Mouse (Mus musculus) kidney, postnatal 4 days (tissue): Measurements from ENCODE around the gene Neurog1.

ENCODE experiments used
- DNase-seq, 2 experiments: peaks; one replicate each; pipeline ENCODE4 v3.0.0; 2021; ENCODE audit warnings: mixed read lengths in 2 of 2

The Neurog1 gene

DNA sequence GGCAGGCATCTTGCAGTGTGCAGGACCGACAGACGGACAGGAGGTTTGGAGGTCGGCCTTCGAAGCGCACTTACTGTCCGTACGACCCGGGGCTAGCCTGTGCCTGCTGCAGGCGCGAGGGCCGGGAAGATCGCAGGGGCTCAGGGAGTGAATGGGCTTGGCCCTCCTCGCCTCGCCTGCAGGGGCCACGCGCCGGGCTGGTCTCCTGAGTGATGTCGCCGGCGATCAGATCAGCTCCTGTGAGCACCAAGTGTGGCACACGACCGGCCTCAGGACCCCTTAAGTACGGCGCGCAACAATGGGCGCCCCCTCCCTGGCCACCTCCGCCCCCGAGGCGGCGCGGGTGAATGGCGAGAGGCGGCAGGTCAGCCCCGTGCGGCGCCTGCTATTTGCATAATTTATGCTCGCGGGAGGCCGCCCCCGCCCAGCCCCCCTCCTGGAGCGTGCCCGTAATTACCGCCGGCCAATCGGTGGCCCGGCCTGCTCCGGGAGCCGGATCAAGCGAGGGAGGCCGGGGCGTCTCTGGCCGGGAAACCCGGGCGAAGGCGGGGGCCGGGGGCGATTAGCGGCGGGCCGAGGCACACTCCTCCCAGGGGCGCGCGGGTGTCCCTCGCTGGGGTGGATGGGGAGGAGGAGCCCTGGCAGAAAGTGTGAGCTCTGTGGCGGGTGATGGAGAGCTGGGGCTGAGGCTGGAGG lies at the start of gene Neurog1:
TSS of gene Neurog1 (minus strand) at position 240 of the 696 bp plus-strand sequence.
- DNase-seq = peak; percentile 46 to 56

DNA sequence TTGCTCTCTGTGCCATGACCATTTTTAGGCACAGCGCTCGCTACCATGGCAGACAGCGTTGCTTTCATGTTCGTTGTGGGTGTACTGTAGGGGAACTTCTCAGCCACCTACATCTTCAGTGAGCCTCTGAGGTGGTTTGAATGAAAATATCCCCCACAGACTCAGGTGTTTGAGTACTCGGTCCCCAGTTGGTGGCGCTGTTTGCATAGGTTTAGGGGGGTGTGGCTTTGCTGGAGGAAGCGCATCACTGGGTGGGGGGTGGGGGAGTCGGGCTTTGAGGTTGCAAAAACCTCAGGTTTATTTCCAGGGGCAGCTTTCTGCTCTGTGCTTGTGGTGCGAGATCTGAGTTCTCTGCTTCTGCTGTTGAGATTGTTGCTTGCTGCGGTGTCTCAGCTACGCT lies 47.4 kb upstream of the Neurog1 start:
- no peak for DNase-seq

DNA sequence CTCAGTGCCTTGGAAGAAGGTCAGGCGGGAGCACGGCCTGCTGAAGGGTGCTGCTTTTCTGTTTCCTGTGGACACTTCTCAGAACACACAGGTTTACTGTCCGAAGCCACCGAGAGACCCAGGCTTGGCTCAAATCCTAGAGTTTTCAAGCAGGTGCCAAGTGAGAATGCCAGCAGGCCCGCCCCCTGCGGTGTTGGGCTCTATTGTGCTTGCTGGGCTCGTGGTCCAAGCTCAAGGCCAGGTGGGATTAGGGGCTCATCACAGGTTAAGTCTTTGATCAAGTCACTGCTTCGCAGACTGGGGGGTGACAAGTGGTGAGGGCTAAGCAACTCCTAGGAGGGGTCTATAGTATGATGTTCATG lies 44.7 kb upstream of the Neurog1 start:
- no peak for DNase-seq

DNA sequence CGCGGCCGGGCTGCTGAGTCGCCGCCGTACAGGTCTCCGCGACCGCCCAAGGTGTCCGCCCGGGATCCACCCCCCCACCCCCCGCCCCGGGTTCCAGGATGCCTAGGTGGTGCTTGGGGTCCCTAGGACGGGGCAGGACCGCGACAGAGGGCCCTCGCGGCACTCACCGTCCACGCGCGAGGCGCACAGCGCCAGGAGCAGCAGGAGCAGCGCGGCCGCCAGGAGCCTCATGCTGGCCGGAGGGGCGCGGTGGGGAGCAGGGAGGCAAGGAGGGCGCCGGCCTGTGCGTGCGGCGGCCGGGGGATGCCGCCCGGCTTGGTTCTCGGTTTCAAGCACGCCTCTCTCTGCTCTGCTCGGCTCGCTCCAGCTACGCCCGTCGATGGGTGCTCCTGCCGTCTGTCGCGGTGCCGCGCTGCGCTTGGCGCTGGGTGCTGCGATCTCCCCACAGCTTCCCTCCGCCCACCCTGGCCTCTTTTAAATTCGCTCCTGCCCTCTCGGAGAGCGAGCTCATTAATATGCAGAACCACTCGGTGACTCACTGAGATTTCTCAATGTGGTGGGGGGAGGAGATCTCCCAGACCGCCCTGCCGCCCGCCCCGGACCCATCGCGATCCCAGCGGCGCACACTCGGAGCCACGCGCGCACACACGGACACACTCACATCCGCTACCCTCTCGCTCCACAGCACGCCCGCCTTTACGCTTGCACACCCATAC lies 44.1 kb upstream of the Neurog1 start, which contains the start of gene Cxcl14:
TSS of gene Cxcl14 (minus strand) at position 609 of the 716 bp plus-strand sequence.
- DNase-seq = peak; percentile 51 to 72

DNA sequence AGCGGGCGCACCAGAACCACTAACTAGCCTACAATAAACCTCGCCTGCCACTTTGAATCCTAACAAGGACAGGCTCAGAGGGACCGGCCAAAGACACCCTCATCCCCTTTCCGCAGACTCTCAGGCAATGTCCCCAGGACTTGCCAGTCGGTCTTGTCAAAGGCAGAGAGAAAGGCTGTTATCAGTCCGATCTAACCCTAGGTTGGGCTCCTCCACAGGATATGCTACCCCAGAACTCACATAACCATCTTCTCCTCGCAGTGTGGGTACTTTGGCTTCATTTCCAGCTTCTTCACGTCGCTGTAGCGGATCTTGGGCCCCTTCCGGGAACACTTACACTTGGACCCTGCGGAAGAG lies 43.6 kb upstream of the Neurog1 start:
- no peak for DNase-seq

DNA sequence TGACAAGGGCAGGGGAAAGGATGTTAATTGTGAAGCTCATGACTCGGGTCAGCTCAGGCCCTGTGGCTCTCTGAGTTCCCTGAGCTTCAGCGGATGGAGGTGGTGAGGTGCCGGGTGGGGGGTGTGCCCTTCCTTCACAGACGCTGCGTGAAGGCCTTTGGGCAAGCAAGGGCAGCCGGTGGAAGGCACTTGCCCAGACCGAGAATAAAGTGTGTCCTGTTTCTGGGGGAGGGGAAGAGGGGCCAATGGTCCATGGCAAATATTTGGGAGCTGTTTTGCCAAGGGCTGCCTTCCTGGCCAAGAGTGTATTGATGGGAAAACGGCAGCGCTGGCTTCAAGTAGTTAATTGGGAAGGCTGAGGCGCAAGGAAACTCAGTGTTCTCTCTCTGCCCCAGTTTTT lies 42.9 kb upstream of the Neurog1 start:
- peak; percentile 23 to 40 for DNase-seq

DNA sequence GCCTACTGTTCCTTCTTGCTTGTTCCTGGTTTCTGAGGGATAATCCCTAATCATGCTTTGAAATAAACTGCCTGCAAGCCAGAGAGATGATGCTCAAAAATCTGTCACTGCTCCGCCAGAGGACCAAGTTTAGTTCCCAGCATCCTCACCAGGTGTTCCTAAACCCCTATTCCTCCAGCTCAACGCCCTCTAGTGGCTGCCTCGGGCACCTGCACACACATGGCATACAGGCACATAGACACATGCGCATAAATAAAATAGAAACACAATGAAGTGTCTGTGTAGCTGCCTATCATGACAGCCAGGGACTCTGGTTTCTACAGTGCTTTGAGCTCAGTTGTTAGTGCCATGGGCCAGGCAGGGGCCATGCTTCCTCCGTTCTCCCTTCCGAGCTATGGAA lies 38.0 kb upstream of the Neurog1 start:
- no peak for DNase-seq

DNA sequence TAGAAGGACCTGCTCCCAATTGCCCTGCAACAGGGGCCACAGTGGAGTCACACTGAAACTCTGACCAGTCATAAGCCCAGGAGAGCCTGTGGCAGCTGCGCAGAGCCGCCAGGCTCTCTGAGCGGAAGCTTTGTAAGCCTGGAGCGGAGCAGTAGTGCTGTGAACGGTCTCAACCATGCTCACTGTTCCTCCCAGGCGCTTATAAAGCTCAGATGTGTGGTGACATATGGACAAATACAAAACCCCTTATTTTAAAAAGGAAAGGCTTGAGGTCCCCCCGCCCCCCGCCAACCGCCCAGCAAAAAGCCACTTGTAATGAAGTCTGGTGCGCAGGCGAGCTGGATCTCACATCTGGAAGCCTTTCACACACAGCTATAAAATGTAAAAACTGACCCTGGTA lies 37.3 kb upstream of the Neurog1 start:
- DNase-seq = no peak

DNA sequence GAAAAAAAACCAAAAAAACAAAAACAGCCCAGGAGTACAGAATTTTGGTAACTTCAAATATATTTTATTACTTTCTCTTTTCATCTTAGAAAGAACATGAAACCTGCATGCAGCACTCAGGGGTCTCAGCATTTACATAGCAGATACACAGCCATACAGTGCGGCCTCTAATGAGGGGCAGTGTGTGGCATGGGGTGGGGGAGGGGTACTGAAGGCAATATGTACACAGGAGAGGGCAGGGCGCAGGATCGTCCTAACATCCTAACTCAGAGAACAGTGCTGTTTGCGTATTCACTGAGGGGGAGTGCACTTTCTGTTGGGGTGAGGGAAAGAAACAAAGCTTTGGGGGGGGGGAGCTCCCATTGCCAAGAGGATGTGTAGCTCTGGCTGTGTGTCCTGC lies 36.6 kb upstream of the Neurog1 start:
- DNase-seq = no peak

DNA sequence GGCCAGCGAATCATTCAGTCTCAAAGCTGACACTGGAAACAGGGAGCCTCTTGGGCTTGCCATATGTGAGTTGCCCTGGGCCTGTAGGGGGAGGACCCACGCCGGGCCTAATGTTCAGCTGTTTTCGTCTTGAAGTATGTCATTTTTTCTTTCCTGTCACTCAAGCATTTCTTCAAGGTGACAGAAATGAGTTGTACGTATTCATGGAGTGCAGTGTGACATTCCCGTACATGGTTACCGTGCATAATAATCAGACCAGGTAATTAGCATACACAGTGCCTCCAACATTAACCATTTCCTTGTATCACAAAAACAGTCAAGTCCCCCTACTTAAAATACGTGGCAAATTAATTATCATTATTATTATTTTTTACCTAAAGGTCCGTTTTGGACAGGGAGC lies 35.1 kb upstream of the Neurog1 start:
- DNase-seq = no peak

DNA sequence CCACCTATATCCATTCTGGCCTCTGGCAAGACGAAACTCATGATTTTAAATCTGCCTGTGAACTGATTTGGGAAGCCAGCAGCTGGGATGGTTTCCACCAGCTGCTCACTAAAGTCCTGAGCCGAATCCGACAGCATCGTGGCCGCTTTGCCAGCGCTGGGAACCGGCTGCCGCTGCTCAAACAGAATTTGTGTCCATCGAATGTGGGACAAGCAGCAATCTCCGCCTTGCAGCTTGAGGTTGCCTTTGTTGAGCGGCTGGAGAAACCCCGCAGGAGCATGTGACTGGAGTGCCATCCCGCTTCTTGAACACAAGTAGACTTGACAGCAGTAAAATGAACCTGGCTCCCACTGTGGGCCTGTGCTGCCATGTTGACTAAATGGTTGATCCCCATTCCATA lies 31.4 kb upstream of the Neurog1 start:
- no peak for DNase-seq

DNA sequence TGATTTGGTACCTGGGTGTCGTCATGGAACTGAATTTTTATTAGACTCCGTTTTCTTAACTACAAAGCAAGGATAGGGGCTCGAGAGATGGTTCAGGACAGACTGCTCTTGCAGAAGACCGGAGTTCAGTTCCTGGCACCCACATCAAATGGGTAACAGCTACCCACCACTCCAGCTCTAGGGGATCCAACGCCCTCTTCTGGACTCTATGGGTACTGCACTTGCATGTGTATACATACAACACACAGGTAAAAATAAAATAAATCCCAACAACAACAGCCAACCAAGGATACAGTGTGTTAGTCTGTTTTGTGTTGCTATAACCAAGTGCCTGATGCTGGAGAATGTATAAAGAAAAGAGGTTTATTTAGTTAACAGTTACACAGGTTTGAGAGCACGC lies 28.4 kb upstream of the Neurog1 start:
- no peak for DNase-seq

DNA sequence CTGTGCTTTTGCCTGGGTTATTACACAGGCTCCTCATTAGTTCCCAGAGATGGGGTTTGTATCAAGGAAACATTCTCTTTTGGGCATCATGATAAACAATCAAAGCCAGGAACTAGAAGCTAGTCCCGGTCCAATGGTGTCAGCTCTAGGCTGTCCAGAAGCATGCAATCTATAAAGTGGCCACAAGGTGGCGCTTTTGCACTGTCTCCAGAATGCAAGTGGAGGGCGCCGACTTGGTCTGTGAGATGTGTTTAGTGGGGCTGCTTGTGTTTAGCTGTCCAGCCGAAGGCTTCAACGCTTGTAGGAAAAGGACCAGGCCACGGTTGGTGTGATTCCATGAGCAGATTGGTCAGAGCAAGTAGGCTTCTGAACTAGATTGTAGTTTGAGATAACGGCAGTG lies 27.5 kb upstream of the Neurog1 start:
- DNase-seq = peak; percentile 92 to 93

DNA sequence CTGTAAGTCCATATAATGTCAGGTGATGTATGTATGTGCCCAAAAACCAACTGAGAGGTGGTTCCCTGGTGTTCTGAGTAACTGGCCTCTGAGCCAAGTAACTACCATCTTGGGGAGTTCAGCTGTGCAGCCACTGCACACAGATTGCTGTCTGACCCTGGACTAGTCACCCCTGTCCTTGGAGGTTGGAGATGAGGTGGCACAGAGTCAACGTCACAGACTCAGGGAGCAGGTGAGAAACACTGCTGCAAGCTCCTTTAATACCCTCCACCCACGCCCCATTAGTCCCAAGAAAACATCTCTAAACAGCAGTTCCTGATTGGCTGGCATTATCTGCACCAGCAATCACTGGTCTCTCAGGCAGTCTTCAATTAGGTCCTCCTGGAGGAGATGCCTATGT lies 23.2 kb upstream of the Neurog1 start:
- no peak for DNase-seq

DNA sequence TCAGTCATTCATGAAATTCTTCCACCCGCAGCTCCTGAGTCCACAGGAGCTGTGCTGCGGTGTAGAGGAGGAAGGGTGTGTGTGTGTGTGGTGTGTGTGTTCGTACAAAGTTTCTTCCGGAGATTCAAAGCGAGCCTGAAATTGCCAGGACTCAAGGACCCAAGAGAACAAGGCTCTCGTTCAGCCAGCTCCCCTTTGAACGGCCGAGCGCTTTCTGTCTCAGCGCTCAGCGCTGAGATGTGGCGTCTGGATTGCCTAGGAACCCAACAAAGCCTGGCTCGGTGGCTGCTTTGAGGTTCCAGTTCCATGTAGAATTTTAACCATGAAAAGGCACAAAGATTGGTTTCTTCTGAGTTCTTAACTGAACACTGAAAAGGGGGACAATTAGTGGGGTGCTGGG lies 18.2 kb upstream of the Neurog1 start:
- DNase-seq = no peak

DNA sequence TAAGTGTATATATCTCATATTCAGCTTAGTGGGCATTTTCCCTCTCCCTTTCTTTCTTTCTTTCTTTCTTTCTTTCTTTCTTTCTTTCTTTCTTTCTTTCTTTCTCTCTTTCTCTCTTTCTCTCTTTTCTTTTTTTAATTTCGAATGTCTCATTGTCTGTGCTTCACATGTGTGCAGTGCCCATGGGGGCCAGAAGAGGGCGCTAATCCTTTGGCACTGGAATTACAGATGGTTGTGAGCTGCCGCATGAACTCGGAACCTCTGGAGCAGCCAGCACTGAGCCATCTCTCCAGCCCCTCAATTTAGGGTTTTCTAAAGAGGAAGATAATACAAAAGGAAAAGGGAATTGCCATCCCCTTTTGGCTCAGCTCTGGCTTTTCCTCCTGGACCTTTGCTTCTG lies 15.4 kb upstream of the Neurog1 start:
- no peak for DNase-seq

DNA sequence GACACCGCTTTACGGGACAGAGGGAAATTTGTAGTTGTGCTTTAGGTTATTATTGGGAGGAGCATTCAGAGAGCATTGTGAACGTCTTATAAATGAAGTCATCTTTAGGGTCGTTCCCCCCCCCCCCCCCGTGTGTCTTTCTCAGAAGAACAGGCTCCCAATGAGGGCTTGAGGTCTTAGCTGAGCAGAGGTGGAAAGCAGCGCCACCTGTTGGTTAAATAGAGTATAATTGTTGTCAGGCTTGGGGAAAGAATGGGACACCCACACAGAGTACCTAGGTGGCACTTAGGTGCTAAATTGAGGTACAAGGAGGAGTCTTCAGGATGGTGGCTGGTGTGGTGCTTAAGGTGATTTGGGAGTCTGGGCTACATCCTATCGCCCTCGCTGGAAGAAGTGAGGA lies 14.5 kb upstream of the Neurog1 start:
- peak in 1 of 2 experiments; percentile 33 for DNase-seq

DNA sequence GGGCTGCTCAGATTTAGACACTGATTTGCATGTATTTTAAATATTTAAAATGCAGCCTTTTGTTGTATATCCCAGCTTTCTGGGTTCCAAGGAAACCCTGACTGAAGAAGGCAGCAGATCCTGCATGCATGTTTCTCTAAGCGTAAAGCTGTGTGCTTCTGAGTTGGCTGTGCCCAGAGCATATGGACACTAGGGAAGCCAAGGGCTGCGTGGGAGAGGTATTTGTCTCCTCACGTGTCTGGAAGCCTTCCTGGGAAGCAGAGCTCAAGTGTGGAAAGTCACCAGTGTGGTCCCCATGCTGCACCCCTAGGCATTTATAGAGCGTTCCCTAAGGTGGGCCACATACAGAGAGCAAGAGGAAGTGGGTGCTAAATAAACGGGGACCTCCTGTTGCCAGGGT lies 13.7 kb upstream of the Neurog1 start:
- no peak for DNase-seq

DNA sequence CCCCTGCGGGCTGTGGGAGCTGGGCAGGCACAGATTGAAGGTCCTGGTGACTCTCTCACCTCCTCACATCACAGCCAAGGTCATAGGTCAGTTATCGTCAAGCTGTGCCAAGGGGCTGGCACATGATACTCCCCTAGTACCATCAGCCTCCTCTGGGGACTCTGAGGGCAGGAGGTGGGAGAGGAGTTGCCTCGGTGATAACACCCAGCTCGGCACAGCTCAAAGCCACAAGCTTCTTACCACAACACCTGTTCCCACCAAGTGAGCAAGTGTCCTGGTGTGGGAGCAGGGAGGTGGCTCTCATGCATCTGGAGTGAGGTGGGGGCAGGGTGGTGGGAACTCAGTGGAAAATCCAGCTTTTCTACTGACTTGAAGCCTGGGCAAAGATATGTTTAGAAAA lies 10.3 kb upstream of the Neurog1 start:
- no peak for DNase-seq

DNA sequence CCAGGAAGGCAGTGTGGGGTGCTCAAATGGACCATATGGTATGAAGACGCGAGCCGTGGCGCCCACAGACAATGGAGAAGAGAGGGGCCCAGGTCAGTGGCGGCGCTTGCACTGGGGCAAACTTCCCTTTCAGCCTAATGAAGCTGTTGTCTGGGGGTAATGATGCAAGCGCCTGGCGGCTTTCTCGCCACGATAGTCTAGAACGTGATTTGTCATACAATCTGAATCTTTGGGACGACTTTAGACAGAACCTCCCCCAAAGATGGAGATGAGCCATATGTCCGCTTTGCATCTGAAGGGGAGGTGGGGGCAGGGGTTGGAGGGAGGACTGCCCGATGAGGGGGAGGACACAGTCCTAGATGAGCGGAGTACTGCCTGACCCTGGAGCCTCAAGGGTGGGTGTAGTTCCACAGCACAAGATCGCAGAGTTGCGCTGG lies 8.4 kb upstream of the Neurog1 start:
- DNase-seq = no peak

DNA sequence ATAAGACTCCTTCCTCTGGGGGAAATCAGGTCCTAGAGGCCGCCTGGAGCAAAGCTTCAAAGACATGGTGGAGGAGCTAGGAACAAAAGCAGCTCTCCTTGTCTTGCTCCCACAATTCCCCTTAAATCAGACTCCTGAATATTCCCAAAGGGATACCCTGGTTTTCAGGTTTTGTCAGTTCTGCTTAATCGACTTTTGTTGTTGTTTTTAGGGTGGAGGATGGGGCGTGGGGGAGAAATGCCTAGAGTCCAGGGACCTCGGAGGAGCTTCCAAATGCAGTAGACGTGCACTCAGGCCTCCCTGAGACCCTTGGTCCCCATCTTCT lies 7.9 kb upstream of the Neurog1 start:
- DNase-seq = no peak

DNA sequence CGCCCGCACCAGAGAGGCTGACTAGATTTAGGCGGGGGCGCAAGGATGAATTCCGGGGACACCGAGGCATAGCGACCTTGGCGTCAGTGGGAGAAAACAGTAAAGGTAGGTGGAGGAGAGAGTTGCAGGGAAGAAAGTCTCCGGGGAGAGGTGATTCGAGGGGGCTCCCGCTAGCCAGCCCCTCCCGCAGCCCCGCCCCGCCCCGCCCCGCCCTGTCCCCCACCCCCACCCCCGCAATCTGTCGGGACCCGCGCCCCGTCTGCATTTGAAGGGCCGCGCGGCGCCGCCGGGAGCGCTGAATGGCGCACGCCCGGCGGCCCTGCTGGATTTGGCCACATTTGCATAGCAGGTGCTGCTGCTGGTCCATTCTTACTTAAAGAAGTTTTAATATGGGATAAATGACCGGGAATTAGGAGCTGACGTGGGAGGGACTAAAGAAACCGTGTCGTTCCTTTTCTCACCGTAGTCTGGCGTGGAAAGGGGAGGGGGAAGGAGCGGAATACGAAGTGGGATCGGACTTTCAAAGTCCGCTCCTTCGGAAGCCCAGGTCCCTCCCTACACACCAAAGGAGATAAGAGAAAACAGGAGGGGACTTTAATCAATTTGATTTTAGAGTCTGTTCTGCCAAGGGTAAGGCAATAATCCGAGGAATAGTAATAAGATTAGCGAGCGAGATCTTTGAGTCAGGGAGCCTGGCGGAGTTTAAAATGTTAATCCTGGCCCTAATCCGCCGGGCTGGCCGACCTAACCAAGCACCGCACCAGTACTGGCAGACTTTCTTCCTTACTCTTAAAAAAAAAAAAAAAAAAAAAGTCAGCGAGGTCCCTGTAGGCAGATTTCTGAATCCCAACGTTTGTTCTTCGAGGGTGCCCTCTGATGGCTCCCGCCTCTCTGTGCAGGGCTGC lies 7.3 kb upstream of the Neurog1 start:
- DNase-seq = peak; percentile 18 to 32

DNA sequence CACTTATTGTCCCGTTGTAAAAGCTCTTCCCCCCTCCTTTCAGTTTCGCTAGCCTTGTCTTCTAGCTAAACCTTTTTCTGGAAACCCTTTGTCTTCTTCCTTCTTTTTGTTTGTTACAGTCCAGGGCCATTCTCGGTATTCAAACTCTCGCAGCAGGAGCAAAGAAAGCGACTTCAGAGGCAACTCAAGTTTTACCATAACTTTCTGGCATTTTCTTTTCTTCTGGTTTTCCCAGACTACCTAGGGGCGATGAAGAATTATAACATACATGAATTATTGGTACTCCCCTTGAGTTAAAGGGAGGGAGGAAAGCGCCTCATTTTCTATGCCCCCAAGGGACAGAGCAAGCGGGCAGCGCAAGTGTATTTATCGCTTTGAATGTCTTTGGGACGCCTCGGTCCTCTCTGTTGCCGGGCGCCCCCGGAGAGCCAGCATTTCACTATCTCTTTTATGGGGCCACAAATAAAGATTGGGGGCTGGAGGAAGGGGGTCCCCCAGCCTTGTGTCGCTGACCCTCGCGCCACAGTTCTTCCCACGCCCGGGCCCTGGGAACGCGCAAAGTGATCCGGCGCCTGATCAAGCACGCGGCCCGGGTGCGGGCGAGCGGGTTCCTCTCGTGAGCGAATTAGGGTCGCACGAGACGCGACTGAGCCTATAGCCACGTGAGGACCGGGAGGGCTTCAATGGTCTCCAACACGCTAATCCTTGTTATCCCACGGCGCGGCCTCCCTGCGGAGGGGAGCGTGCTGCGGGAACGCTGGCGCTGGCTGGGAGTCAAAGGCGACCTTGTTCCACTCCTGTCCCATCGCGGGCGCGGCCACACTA lies 6.4 kb upstream of the Neurog1 start:
- peak; percentile 10 to 34 for DNase-seq
